11 mouse cellular contexts compared by ENCODE assay signal in the genomic region with DNA sequence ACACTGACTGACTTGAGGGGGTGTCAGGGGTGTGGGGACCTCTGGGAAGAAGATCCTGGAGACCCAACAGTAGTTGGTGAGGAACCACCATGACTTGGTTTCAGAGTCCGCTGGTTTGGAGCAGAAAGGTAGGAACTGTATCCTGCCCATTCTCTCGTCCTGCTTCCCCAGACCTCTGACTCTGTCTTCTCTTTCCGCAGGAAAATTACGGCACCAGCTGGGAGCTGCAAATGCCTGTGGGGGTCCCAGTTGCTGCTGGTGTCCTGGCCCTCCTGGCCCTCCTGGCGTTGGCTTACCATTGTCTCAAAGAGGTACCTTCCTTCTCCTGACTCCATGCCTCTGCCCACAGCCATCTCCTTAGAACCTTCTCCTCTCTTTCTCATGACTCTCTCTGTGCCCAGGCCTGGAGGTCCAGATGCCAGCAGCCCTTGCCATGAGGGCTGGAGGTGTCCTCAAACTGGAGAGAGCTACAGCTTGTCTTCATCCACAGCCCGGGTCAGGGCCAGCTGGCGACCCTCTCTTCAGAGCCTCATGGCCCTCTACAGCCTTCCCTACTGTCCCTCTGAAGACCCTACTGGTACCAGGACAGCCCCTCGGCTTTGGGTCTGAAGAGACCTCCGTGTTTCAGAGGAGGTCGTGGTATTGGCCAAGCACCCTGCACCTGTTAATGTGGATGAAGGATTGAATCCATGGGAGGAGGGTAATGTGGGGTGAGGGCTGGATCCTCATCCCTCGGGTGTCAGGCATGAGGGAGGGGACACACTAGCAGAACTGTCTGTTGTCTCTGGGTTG. TPM values are rescaled to one million over a fixed set of nuclear protein-coding genes. Genes with fewer than 3 reads are reported as not detected.
DNase-seq lines count a peak whose midpoint lies in the region; ATAC-seq and TF ChIP-seq lines count a peak whose summit lies in the region.
"Had no signal": no experiment of that assay in that cellular context is flagged by ENCODE, and none has a peak within 500 bp of the region (broad histone marks: within the 10 kb centered on the region; RNA-seq: fewer than 3 reads in every experiment).

No protein-coding gene starts in this region.

- ATAC-seq in kidney, postnatal 0 days (replicated peaks; ENCODE audit: low FRiP score, low read depth): no peak
- no peak for ATAC-seq in limb, embryonic 15.5 days (ENCODE audit: insufficient number of reproducible peaks, low FRiP score, low TSS enrichment, low read depth)

- 77% methylated on average over 11 of the region's 11 CpGs for WGBS in cerebellum, adult 2 months
- WGBS in kidney, postnatal 0 days: 77% methylated on average over 11 of the region's 11 CpGs
- 71% methylated on average over 11 of the region's 11 CpGs for WGBS in limb, embryonic 15.5 days

- no peak for TF ChIP-seq POLR2A in cerebellum, adult 2 months (IDR thresholded peaks at IDR 0.05; ENCODE audit: borderline replicate concordance, insufficient read depth, low read length)
- no peak for TF ChIP-seq POLR2A in bone marrow macrophage, adult 2 months (IDR thresholded peaks at IDR 0.05; ENCODE audit: borderline replicate concordance, low read depth, low read length)

- peaks cover 18% of the 10 kb centered on the region; the same call in 1 of the 2 replicates for H3K36me3 ChIP-seq in kidney, postnatal 0 days (ENCODE audit: insufficient read depth, low read length)
- peaks cover 33% of the 10 kb centered on the region for H3K36me3 ChIP-seq in limb, embryonic 15.5 days

- H3K4me1 ChIP-seq in cerebellum, adult 2 months (ENCODE audit: control insufficient read depth, insufficient read depth, low read length): 0 out of 2 replicates have a peak, but pooled peaks cover 13% of the 10 kb centered on the region
- H3K4me1 ChIP-seq in kidney, postnatal 0 days (replicated peaks; ENCODE audit: insufficient read depth, low read length): peaks cover 16% of the 10 kb centered on the region
- peaks cover 19% of the 10 kb centered on the region for H3K4me1 ChIP-seq in bone marrow macrophage, adult 2 months (ENCODE audit: control insufficient read depth, insufficient read depth, low read length)
- peaks cover 24% of the 10 kb centered on the region for H3K4me1 ChIP-seq in limb, embryonic 15.5 days

- peak overlapping the region; percentile 42 for H3K4me3 ChIP-seq in cerebellum, adult 2 months (replicated peaks; ENCODE audit: insufficient read depth, low read depth, low read length)
- peak overlapping the region; percentile 26 for H3K4me3 ChIP-seq in kidney, postnatal 0 days (replicated peaks; ENCODE audit: low read depth, low read length)
- H3K4me3 ChIP-seq in bone marrow macrophage, adult 2 months (ENCODE audit: insufficient read depth, low read length): peak overlapping the region; percentile 44
- H3K4me3 ChIP-seq in limb, embryonic 15.5 days: peak overlapping the region; percentile 23
- H3K4me3 ChIP-seq: embryonic facial prominence, embryonic 12.5 days had no signal

- DNase-seq in cerebellum, adult 2 months: no peak
- no peak for DNase-seq in cerebellum, postnatal 25 days
- DNase-seq in kidney, postnatal 0 days (ENCODE audit: low spot score): no peak
- no peak for DNase-seq in kidney, postnatal 10 days
- DNase-seq in adrenal gland, postnatal 10 days: no peak
- no peak for DNase-seq in left cerebral cortex, adult 9 months (ENCODE audit: low spot score in 2 of 2)

- TF ChIP-seq CTCF in cerebellum, adult 2 months (IDR thresholded peaks at IDR 0.05; ENCODE audit: borderline replicate concordance, insufficient read depth, low read depth, low read length): no peak
- no peak for TF ChIP-seq CTCF in kidney, postnatal 0 days (IDR thresholded peaks at IDR 0.05; ENCODE audit: low read depth)
- TF ChIP-seq CTCF in bone marrow macrophage, adult 2 months (IDR thresholded peaks at IDR 0.05; ENCODE audit: low read depth, low read length): no peak

- H3K27me3 ChIP-seq in cerebellum, adult 2 months (ENCODE audit: control insufficient read depth, insufficient read depth, low read length): no peaks in the 10 kb centered on the region; the same call in 1 of the 2 replicates
- peaks cover 6% of the 10 kb centered on the region; the same call in 1 of the 2 replicates for H3K27me3 ChIP-seq in kidney, postnatal 0 days (ENCODE audit: insufficient read depth, low read length)
- H3K27me3 ChIP-seq in limb, embryonic 15.5 days: peaks cover 33% of the 10 kb centered on the region

- H3K27ac ChIP-seq in cerebellum, adult 2 months (ENCODE audit: insufficient read depth, low read length): no peak overlapping the region
- H3K27ac ChIP-seq in kidney, postnatal 0 days: peak overlapping the region; percentile 42; the same call in 1 of the 2 replicates
- H3K27ac ChIP-seq in bone marrow macrophage, adult 2 months (ENCODE audit: insufficient read depth, low read depth, low read length): no peak overlapping the region
- H3K27ac ChIP-seq in limb, embryonic 15.5 days: 0 out of 2 replicates have a peak overlapping the region, but pooled peaks have one; percentile 34
- H3K27ac ChIP-seq: embryonic facial prominence, embryonic 12.5 days had no signal

- peak overlapping the region; percentile 37 for H3K4me2 ChIP-seq in kidney, postnatal 0 days (ENCODE audit: low read length)
- peak overlapping the region; percentile 34 for H3K4me2 ChIP-seq in limb, embryonic 15.5 days
- H3K4me2 ChIP-seq: embryonic facial prominence, embryonic 12.5 days had no signal

- no peaks in the 10 kb centered on the region for H3K9me3 ChIP-seq in kidney, postnatal 0 days (replicated peaks; ENCODE audit: low read length)
- no peaks in the 10 kb centered on the region for H3K9me3 ChIP-seq in limb, embryonic 15.5 days
- H3K9me3 ChIP-seq: embryonic facial prominence, embryonic 12.5 days had no signal

- H3K9ac ChIP-seq in kidney, postnatal 0 days (ENCODE audit: low read depth, low read length): 0 out of 2 replicates have a peak overlapping the region, but pooled peaks have one; percentile 20
- H3K9ac ChIP-seq in limb, embryonic 15.5 days: no peak overlapping the region
- H3K9ac ChIP-seq: embryonic facial prominence, embryonic 12.5 days had no signal

RNA-seq across cellular contexts. Expression of a gene that starts 4.0 kb away (rescaled TPM):
- 0.57 and 0.84 TPM in 2 replicates for polyA plus RNA-seq in cerebellum, adult 2 months (2012; rRNA removed)
- 0.29 and 0.52 TPM in 2 replicates for polyA plus RNA-seq in kidney, postnatal 0 days (2015; fragmentation: Nextera tagmentation; extraction: Ambion mirVana)
- polyA plus RNA-seq in bone marrow macrophage, adult 2 months (2012; ENCODE audit: insufficient read depth, insufficient read length, missing spikeins): not detected in 2 replicates
- 50.2 and 50.5 TPM in 2 replicates for polyA plus RNA-seq in limb, embryonic 15.5 days (2015; fragmentation: Nextera tagmentation; extraction: Ambion mirVana)
- not detected for total RNA-seq in adrenal gland, postnatal 10 days (2021)
- total RNA-seq: gastrocnemius, postnatal 10 days had no signal

RNA-seq across cellular contexts. Expression of a gene that starts 8.9 kb away (rescaled TPM):
- polyA plus RNA-seq in cerebellum, adult 2 months (2012; rRNA removed): 92.0 and 104 TPM in 2 replicates
- 16.0 and 17.9 TPM in 2 replicates for polyA plus RNA-seq in kidney, postnatal 0 days (2015; fragmentation: Nextera tagmentation; extraction: Ambion mirVana)
- 13.9 TPM in 2 replicates for polyA plus RNA-seq in bone marrow macrophage, adult 2 months (2012; ENCODE audit: insufficient read depth, insufficient read length, missing spikeins)
- 17.6 and 20.4 TPM in 2 replicates for polyA plus RNA-seq in limb, embryonic 15.5 days (2015; fragmentation: Nextera tagmentation; extraction: Ambion mirVana)
- total RNA-seq in adrenal gland, postnatal 10 days (2021): 10 to 100 TPM; 12.6 to 14.9 TPM

RNA-seq across cellular contexts. Expression of a gene that starts 21.8 kb away (rescaled TPM):
- 341 and 366 TPM in 2 replicates for polyA plus RNA-seq in cerebellum, adult 2 months (2012; rRNA removed)
- polyA plus RNA-seq in kidney, postnatal 0 days (2015; fragmentation: Nextera tagmentation; extraction: Ambion mirVana): 74.6 and 74.7 TPM in 2 replicates
- polyA plus RNA-seq in bone marrow macrophage, adult 2 months (2012; ENCODE audit: insufficient read depth, insufficient read length, missing spikeins): 20.4 and 21.3 TPM in 2 replicates
- polyA plus RNA-seq in limb, embryonic 15.5 days (2015; fragmentation: Nextera tagmentation; extraction: Ambion mirVana): 65.7 and 69.8 TPM in 2 replicates
- 10 to 100 TPM; 43.9 to 49.0 TPM for total RNA-seq in adrenal gland, postnatal 10 days (2021)

RNA-seq across cellular contexts. Expression of a gene that starts 23.5 kb away (rescaled TPM):
- 10.3 and 10.6 TPM in 2 replicates for polyA plus RNA-seq in cerebellum, adult 2 months (2012; rRNA removed)
- polyA plus RNA-seq in kidney, postnatal 0 days (2015; fragmentation: Nextera tagmentation; extraction: Ambion mirVana): 21.1 and 24.5 TPM in 2 replicates
- polyA plus RNA-seq in bone marrow macrophage, adult 2 months (2012; ENCODE audit: insufficient read depth, insufficient read length, missing spikeins): 17.3 and 20.1 TPM in 2 replicates
- 45.6 and 49.5 TPM in 2 replicates for polyA plus RNA-seq in limb, embryonic 15.5 days (2015; fragmentation: Nextera tagmentation; extraction: Ambion mirVana)
- 10 to 100 TPM in 1 of 2 experiments, 1 to 10 TPM in 1; 9.1 to 12.8 TPM for total RNA-seq in adrenal gland, postnatal 10 days (2021)

RNA-seq across cellular contexts. Expression of a gene that starts 27.0 kb away (rescaled TPM):
- 0.64 and 1.1 TPM in 2 replicates for polyA plus RNA-seq in cerebellum, adult 2 months (2012; rRNA removed)
- 0.05 and 0.30 TPM in 2 replicates for polyA plus RNA-seq in kidney, postnatal 0 days (2015; fragmentation: Nextera tagmentation; extraction: Ambion mirVana)
- not detected in 2 replicates for polyA plus RNA-seq in bone marrow macrophage, adult 2 months (2012; ENCODE audit: insufficient read depth, insufficient read length, missing spikeins)
- polyA plus RNA-seq in limb, embryonic 15.5 days (2015; fragmentation: Nextera tagmentation; extraction: Ambion mirVana): 2.2 and 2.9 TPM in 2 replicates
- 1 to 10 TPM in 1 of 2 experiments, under 1 TPM in 1; 0.67 to 1.1 TPM for total RNA-seq in adrenal gland, postnatal 10 days (2021)
- polyA plus RNA-seq: midbrain, embryonic 14.5 days had no signal

Comparison
In these comparisons a context has a peak if more than half of its experiments do, and no peak if none do; other contexts are left out.
1. H3K27ac ChIP-seq: peak in kidney, postnatal 0 days (single experiment) and limb, embryonic 15.5 days (single experiment); none in cerebellum, adult 2 months (single experiment) and bone marrow macrophage, adult 2 months (single experiment).
2. RNA of a gene that starts 4.0 kb away (polyA plus RNA-seq): 50.2 to 50.5 TPM in limb, embryonic 15.5 days; 0.57 to 0.84 TPM in cerebellum, adult 2 months, 0.29 to 0.52 TPM in kidney, postnatal 0 days and not detected in bone marrow macrophage, adult 2 months; every median in the first group is over 10 times any median in the second.
3. Peak in every context shown above with its lines, with median percentiles within 50 percentile points of each other: H3K4me3 ChIP-seq.